Mouse (Mus musculus) olfactory bulb, adult 2 months (tissue): ENCODE data around the gene Tmem54.

Experiments
- CTCF ChIP-seq: fragments of 200-500 bp; IDR thresholded peaks from 2 replicates; pipeline ENCODE4 v1.5.1; 2012; ENCODE audit warnings: low read depth, mild to moderate bottlenecking, low read length, moderate library complexity; ENCODE audit not compliant: insufficient read depth
- POLR2A ChIP-seq: fragments of 200-500 bp; IDR thresholded peaks from 2 replicates; pipeline ENCODE4 v1.6.1; 2012; ENCODE audit warnings: mild to moderate bottlenecking, low read depth, low read length, moderate library complexity; ENCODE audit not compliant: insufficient read depth

DNA sequence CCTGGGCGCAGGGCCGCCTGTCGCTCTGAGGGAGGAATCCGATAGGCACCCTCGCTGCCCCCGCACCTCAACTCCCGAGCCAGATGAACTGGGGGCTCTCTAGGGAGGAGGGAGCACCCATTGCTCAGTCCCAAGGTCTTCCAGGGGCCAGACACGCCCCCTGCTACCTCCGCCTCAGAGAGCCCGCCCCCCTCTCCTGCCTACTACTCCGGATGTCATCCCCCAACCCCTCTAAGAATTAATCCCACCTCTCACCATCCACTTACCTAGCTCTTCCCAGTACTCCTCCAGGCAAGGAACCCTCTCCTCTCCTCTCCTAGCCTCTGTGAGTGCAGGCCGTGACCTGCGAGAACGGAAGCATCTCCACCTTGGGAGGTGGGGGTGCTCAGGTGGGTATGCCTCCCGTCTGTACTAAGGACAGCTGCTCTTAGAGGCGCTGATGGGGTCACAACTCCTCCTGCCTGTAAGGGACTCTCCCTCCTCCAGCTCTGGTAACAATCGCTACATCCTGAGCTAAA lies 16.3 kb downstream of the Tmem54 start, which contains the start of gene Hpca:
- TF ChIP-seq CTCF: no peak
- TF ChIP-seq POLR2A: no peak
